Mouse (Mus musculus) G1E (cell line): Measurements from ENCODE around the gene Wdr90. TPM values are rescaled to one million over a fixed set of nuclear protein-coding genes. Genes with fewer than 3 reads are reported as not detected.

ENCODE experiments used
- ATAC-seq: 2 replicates; pipeline ENCODE4 v1.8.0; 2016; ENCODE audit warnings: mild to moderate bottlenecking; ENCODE audit not compliant: insufficient number of reproducible peaks, poor library complexity, low FRiP score, severe bottlenecking; ENCODE audit errors: extremely low read depth
- DNase-seq: peaks from one replicate; pipeline ENCODE4 v3.0.0; 2012; ENCODE audit warnings: low spot score
- H3K27me3 ChIP-seq: 2 replicates; pipeline ENCODE4 v1.6.1; 2012; ENCODE audit warnings: mild to moderate bottlenecking, low read length, inconsistent platforms; ENCODE audit not compliant: insufficient read depth
- H3K36me3 ChIP-seq: replicated peaks from 2 replicates; pipeline ENCODE3; 2012; ENCODE audit warnings: mild to moderate bottlenecking, inconsistent platforms
- H3K4me1 ChIP-seq: 2 replicates; pipeline ENCODE4 v1.6.1; 2012; ENCODE audit warnings: low read depth, low read length, inconsistent platforms, mixed read lengths; ENCODE audit not compliant: insufficient read depth
- H3K4me3 ChIP-seq: 2 replicates; pipeline ENCODE4 v1.5.1; 2012; ENCODE audit warnings: low read depth, mild to moderate bottlenecking, inconsistent platforms, low read length, moderate library complexity, mixed read lengths
- H3K9me3 ChIP-seq: replicated peaks from 2 replicates; pipeline ENCODE4 v1.6.1; 2012; ENCODE audit warnings: inconsistent platforms
- CTCF ChIP-seq: IDR thresholded peaks from 2 replicates; pipeline ENCODE4 v1.5.1; 2012; ENCODE audit warnings: low read depth, low read length, inconsistent platforms, mixed read lengths
- GATA1 ChIP-seq: IDR thresholded peaks from 2 replicates; pipeline ENCODE4 v1.6.1; 2012; ENCODE audit warnings: borderline replicate concordance, low read length, inconsistent platforms, mixed read lengths
- GATA2 ChIP-seq: IDR thresholded peaks from 2 replicates; pipeline ENCODE4 v1.6.1; 2012; ENCODE audit warnings: low read depth, low read length, inconsistent platforms, borderline replicate concordance
- POLR2AphosphoS5 ChIP-seq: IDR thresholded peaks from 2 replicates; pipeline ENCODE4 v1.6.1; 2012; ENCODE audit warnings: low read depth, low read length, inconsistent platforms; ENCODE audit not compliant: insufficient replicate concordance
- TAL1 ChIP-seq: conservative IDR thresholded peaks from 2 replicates; pipeline ENCODE4 v1.6.1; 2012; ENCODE audit warnings: low read depth, low read length, inconsistent platforms, mixed read lengths
- polyA plus RNA-seq: library from polyadenylated mRNA; stranded (reverse); fragments of >175 nt; gene quantifications from 2 replicates; pipeline ENCODE4 v1.2.3, GENCODE M21; 2012
- total RNA-seq, 2 experiments: library from RNA; stranded (forward) in 1 of 2; stranded (reverse) in 1 of 2; fragments of 200-1000 nt in 1 of 2; fragments of >200 nt in 1 of 2; fragmentation: Nextera tagmentation in 1 of 2; gene quantifications; 2 replicates each; pipeline ENCODE4 v1.2.3; 2014 to 2017

Gene Wdr90
- total and polyA plus RNA-seq, 3 experiments, result 11.8 to 42.2 (median 17.0) TPM

DNA sequence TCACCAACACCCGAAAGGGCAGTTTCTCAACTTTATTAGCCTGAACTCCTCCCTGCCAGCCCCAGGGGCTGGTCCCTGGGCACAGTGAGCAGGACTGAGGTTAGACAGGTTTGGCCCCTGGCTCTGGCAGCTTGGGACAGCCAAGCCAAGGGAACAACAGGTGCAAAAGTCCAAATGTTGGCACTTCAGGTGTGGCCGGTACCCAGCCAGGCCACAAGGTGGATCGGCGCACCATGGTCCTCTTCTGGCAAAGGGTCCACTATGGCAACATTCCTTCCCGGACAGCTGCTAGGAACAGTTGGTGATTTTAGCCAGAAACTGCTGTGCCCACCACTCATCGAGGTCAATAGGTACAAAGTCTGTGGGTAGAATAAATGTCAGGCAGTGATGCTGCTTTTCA is 2.4 kb upstream of the Wdr90 start:
- DNase-seq (no peak), ATAC-seq (no peak)
- H3K4me3 ChIP-seq, result no peak overlapping the region
- H3K9me3 ChIP-seq, result no peaks in the 10 kb centered on the region
- TF ChIP-seq GATA1 (no peak), GATA2 (no peak), TAL1 (no peak)
- peaks cover 54% of the 10 kb centered on the region for H3K36me3 ChIP-seq
- peaks cover 4% of the 10 kb centered on the region for H3K27me3 ChIP-seq
- H3K4me1 ChIP-seq, result peaks cover 61% of the 10 kb centered on the region

DNA sequence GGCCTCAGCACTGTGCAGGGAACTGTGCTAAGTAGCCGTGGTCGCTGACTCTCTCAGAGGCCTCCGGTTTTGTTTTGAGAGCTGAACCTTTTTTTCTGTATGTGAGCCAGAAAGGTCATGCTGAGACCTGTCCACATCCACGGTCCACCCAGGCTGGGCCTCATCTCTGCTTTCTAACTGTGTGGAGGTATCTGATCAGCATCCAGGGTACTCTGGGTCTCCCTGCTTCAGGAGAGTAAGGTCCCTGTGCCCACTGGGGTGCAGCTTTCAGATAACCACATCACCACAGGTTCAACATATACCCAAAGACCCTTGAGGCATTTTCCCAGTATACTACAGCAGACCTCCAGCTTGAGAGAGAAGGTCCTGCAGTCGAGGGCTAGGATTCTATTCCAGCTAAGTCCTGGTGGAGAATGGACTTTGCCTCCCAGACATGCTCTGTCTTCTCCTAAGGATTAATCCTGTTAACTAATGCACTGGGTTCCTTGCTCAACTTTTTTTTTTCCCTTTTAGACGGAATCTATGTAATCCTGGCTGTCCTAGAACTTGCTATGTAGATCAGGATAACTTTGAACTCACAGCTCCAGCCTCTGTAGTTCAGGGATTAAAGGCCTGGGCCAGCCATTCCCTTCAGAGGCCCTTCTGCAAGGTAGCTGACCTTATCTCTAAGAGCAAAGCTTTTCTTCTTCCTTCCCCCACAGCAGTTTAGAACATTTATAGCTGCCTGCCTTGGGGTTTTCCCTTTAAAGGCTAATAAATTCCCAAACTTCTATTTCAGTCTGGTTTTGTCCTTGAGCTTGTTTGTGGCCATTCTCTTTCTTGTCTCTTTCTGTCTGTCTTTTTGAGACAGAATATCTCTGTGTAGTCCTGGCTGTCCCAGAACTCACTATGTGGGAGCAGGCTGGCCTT is 657 bp upstream of the Wdr90 start:
- Histone ChIP-seq H3K36me3 (peaks cover 67% of the 10 kb centered on the region), H3K4me3 (peak overlapping the region; percentile 76), H3K4me1 (peaks cover 47% of the 10 kb centered on the region), H3K27me3 (peaks cover 4% of the 10 kb centered on the region; the same call in 1 of the 2 replicates), H3K9me3 (no peaks in the 10 kb centered on the region)
- ATAC-seq (no peak), DNase-seq (no peak)
- no peak for TF ChIP-seq GATA2
- TF ChIP-seq CTCF, result no peak
- no peak for TF ChIP-seq GATA1

GRCm38 (mm10) chr17:25860229-25860628 is 1.1 kb downstream of the Wdr90 start:
- H3K4me1 ChIP-seq, result peaks cover 42% of the 10 kb centered on the region
- peak overlapping the region; percentile 76; the same call in 1 of the 2 replicates for H3K4me3 ChIP-seq
- H3K27me3 ChIP-seq, result peaks cover 9% of the 10 kb centered on the region; the same call in 1 of the 2 replicates
- ATAC-seq (no peak), DNase-seq (no peak)
- no peak for TF ChIP-seq CTCF
- TF ChIP-seq POLR2AphosphoS5, result no peak
- TF ChIP-seq GATA1, result no peak
- TF ChIP-seq GATA2, result no peak
- TF ChIP-seq TAL1, result no peak
- no peaks in the 10 kb centered on the region for H3K9me3 ChIP-seq
- peaks cover 62% of the 10 kb centered on the region for H3K36me3 ChIP-seq

GRCm38 (mm10) chr17:25844396-25844901 is 16.9 kb downstream of the Wdr90 start, which contains the start of gene Rhot2:
Gene Rhot2 (minus strand): TSS chr17:25844851.
- H3K9me3 ChIP-seq, result no peaks in the 10 kb centered on the region
- ATAC-seq (peak; percentile 91), DNase-seq (peak; percentile 93)
- H3K36me3 ChIP-seq, result peaks cover 87% of the 10 kb centered on the region
- TF ChIP-seq POLR2AphosphoS5 (peak; percentile 10; the same call in 1 of the 2 replicates), GATA1 (no peak)
- H3K4me1 ChIP-seq, result peaks cover 60% of the 10 kb centered on the region
- peaks cover 28% of the 10 kb centered on the region for H3K27me3 ChIP-seq
- peak within 1 kb of the TSS; percentile 87 for H3K4me3 ChIP-seq

GRCm38 (mm10) chr17:25843636-25844395 is 17.5 kb downstream of the Wdr90 start:
- ATAC-seq (no peak), DNase-seq (no peak)
- Histone ChIP-seq H3K4me1 (peaks cover 67% of the 10 kb centered on the region), H3K4me3 (peak overlapping the region; percentile 87), H3K27me3 (peaks cover 21% of the 10 kb centered on the region), H3K36me3 (peaks cover 87% of the 10 kb centered on the region), H3K9me3 (no peaks in the 10 kb centered on the region)
- TF ChIP-seq CTCF (no peak), POLR2AphosphoS5 (no peak), TAL1 (no peak), GATA1 (no peak), GATA2 (no peak)

DNA sequence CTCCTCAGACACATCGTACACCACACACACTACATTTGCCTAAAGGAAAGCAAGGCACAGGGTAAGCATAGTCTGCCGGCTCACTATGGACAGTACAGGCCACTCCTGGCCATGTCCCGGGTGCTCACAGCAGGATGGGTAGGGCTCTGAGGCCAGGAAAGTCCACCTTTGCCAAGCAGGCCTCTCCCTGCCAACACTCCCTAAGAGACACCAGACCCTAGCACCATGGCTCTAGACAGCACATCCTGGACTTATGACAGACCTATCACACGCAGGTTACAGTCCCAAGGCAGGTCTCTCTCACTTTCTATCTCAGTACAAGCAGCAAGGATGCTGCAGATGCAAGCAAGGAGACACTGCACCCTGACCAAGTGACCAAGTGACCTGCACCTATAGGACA is 18.2 kb downstream of the Wdr90 start:
- DNase-seq (no peak), ATAC-seq (no peak)
- H3K9me3 ChIP-seq, result no peaks in the 10 kb centered on the region
- H3K36me3 ChIP-seq, result peaks cover 86% of the 10 kb centered on the region
- peaks cover 15% of the 10 kb centered on the region for H3K27me3 ChIP-seq
- peak overlapping the region; percentile 87 for H3K4me3 ChIP-seq
- TF ChIP-seq POLR2AphosphoS5, result no peak
- H3K4me1 ChIP-seq, result peaks cover 72% of the 10 kb centered on the region
